Mouse (Mus musculus) adrenal gland, adult 2 months (tissue): ENCODE data around the gene Gm28053. TPM values are rescaled to one million over a fixed set of nuclear protein-coding genes. Genes with fewer than 3 reads are reported as not detected.
"Not testable (repeated sequence)": the region's sequence is repeated elsewhere in the genome, so short reads cannot be mapped to it uniquely, and the experiment has no call there.

Experiments used
- DNase-seq: peaks from one replicate; pipeline ENCODE4 v3.0.0; 2021
- long read RNA-seq: library from polyadenylated mRNA; stranded (forward); transcript quantifications from one replicate; pipeline ENCODE4 v2.0.0, GENCODE M21; 2021
- polyA plus RNA-seq: library from polyadenylated mRNA; depleted of rRNA; stranded (reverse); fragments of >200 nt; gene quantifications from 2 replicates; pipeline ENCODE4 v1.2.3, GENCODE M21; 2012; rRNA removed
- total RNA-seq, 2 experiments: library from RNA; stranded (reverse); gene quantifications; 2 replicates each; pipeline ENCODE4 v1.2.3; 2021

Gene Gm28053
- total RNA-seq = 10 to 100 TPM in 1 of 2 experiments, 1 to 10 TPM in 1; 6.9 to 11.5 TPM
- not detected in 2 replicates for polyA plus RNA-seq
- long read RNA-seq, partial matches to known transcripts = 0 of 2 reads
- long read RNA-seq, other reads (novel, unspliced or antisense) = 2 of 2 reads

- DNase-seq = no peak
Observed at GRCm38 (mm10) chr6:48718455-48718854, at the start of gene Gm28053, which contains the start of gene Gimap7. Gene Gm28053, plus strand, starts transcription at chr6:48718607. Gene Gimap7, plus strand, starts transcription at chr6:48718621.

GRCm38 (mm10) chr6:48669446-48669969 lies 48.9 kb upstream of the Gm28053 start:
- DNase-seq = no peak

DNA sequence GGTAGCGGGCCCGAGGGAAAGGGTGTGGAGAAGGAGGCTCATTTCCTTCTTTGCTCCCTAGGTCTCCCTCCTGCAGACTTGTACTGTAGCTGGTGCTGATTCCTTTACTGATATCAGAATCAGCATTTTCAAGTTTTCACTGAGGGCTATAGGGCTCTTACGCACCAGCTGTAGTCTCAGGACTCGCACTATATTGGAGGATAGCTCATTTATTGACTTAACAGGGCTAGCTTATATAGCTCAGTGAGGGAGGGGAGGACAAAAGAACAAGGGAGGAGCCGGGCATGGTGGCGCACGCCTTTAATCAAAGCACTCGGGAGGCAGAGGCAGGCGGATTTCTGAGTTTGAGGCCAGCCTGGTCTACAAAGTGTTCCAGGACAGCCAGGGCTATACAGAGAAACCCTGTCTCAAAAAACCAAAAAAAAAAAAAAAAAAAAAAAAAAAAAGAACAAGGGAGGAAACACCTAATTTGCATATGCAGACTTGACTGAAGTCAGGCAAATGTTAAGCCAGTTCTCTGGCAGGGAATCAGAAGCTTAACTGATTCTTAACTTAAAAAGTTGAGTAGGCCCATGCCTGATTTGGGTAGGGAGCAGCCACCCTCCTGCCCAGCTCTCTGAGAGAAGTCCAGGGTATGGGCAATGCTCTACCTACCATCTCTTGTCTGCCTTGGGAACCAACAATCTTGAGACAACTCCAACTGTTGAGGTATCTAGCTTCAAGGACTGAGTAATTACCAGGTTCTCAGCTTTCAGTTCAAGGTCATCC lies 43.9 kb upstream of the Gm28053 start:
- DNase-seq = no peak

GRCm38 (mm10) chr6:48675400-48675930 lies 42.9 kb upstream of the Gm28053 start:
- DNase-seq = no peak

DNA sequence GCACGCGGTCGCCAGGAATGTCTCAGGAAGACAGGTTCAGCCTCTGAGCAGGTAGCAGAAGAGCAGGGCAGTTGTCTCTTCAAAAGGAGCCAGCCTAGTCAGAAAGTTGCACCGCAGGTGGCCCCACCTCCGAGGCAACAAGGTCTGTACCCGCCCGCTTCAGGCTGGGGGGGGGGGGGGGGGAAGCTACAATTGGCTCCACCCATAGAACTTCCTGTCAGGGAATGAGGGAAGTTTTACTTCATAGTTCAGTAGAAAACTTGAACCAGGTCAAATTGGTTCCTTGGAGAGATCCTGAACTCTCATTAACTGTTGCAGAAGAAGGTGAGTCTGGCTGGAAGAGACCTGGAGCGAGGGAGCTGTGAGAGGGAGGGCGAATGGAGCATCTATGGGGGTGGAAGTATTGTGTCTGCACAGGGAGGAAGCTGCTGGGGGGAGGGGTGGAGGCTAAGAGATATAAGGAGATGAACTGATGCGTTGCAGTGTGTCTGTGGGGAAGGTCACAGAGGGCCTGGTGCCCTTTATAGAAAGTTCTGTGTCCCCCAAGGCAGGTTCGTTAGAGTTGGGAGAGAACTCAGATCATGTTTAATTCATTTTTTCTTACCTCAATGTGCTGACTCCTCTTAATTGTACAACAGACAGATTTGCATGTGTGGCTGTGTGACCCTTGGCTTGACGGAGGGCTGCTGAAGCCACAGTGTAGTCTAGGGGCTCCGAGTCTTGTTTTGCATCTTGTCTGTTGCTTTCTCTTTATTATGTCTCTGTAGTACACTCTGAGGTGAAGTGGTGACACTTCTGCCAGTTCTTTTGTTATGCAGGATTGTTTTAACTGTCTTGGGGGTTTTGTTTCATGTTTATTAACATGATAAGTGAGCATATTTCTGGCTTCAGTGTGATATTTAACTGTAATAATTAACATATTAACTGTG lies 42.2 kb upstream of the Gm28053 start, which contains the start of gene Gimap9:
Gimap9 (plus strand) TSS at position 199 of the 929 bp plus-strand sequence.
- peak; percentile 49 for DNase-seq

DNA sequence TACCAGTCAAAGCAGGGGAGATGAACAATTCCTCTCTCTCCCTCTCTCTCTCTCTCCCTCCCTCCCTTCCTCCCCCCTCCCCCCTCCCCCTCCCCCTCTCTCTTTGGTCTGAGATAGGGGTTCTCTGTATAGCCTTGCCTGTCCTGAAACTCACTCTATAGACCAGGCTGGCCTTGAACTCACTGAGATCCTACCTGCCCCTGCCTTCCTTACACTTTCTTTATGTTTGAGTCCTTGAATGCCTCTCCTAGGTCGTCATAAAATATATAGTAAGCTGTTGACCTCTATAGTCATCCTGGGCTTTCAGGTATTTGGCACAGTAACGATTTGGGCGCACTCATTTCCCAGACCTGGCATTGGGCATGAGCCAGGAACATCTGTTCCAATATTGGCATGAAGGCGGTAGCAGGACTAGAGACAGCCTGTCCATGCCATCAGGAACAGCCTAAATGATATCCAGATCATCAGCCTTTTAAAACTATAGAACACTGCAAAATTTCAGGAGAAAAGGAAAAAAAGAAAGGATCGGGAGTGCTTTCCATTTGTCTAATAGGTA lies 41.5 kb upstream of the Gm28053 start:
- no peak for DNase-seq

- no peak for DNase-seq
Observed at GRCm38 (mm10) chr6:48677492-48678345, 40.7 kb upstream of the Gm28053 start.

DNA sequence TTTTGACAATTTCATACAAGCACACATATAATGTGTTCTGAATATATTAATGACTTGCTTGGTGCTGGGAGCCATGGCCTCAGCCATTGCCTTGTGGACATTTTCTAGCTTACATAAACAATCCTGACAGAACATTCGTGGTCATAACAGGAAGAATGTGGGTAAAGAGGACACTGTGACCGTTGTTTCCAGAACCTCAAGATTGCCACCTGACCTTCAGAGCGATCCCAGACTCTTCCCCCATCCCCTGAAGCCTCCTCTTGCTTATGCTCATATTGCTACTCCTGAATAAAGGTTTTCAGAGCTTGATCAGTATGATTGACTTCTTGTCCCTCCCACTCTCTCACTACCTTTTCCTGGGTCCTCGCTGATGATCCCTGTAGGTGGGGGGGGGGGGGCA lies 40.0 kb upstream of the Gm28053 start:
- no peak for DNase-seq

GRCm38 (mm10) chr6:48679701-48680100 lies 38.7 kb upstream of the Gm28053 start:
- no peak for DNase-seq

DNA sequence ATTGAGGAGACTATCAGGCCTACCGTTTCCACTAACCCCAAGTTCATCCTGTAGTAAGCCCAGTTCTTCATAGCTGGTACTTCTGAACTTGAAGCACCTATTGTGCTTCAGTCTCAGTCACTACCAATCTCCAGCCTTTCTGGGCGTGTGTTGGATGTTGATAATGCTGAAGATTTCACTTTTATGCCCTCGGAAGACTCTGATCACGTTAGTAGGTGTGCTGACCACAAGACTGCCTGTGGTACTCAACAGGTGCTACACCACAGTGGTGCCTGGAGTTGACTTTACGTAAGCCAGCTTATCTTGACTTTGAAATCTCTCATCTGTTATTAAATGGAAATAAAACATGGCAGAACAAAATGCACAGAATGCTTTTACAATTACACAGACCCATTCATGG lies 38.0 kb upstream of the Gm28053 start:
- DNase-seq = no peak

DNA sequence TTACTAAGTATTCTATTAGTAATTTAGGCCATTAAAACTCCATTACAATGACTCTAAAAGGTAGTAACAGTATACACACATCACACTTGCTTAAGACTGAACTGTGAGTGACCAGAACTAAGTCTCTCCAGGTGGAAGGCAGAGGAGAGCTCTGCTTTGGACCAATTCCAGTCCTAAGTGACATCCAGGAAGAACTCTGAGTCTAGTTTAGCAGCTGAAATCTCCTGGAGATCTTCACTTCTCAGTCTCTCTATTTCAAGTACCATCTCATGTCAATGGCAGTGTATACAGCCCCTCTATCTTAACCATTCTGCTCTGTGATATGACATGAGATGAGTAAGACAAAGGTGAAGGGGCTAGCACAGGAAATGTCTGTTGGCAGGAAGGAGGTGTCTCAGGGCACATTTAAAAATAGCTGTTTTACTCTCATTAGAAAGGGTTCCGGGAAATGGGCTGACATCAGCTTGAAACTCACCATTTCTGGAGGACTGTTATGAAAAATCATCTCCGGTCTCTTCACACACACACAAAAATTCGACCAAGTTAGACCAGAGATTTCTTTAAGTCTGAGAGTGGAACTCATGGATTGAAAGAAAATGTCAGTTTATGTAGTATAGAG lies 36.8 kb upstream of the Gm28053 start:
- DNase-seq = no peak

- no peak for DNase-seq
Observed at GRCm38 (mm10) chr6:48682271-48682670, 36.1 kb upstream of the Gm28053 start.

- DNase-seq = not testable (repeated sequence)
Observed at GRCm38 (mm10) chr6:48683263-48683821, 35.1 kb upstream of the Gm28053 start.

DNA sequence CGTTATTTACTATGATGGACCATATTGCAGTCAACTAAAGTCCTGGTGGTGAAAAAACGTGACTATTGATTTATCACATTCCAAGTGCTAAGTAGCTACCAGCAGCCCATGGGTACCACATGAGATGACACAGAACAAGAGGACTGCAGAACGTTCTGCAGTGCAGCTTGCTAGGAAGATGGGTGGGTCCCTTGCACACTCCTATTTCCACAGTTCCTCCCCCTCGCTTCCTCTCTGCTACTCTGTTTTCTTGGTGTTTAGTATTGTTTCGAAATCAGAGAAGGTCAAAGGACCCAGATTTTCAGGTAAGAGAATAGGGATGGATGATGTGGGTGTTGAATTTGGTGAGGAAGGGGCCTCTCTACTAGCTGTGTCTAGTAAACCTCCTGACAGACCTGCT lies 34.1 kb upstream of the Gm28053 start, which contains the start of gene Gimap4:
Gimap4 (plus strand) TSS at position 231 of the 400 bp plus-strand sequence.
- DNase-seq = no peak

DNA sequence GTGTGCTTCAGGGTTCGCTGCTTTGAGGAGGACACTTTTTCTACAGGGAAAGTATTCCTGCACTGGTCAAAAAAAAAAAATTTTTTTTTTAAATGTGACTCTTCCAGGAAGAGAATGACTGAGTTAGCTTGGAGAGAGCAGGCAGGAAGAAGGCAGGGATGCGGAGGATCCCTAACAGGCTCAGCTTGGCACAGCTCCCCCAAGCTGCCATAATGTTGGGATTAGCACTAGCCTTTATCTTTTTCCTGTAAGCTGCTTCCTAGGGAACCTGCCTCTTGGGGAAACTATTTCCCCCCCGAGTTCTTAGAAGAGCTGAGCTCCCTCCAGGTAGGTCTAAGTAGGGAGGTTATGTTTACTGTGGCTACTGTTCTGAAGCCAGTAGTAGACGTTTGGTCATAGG lies 33.6 kb upstream of the Gm28053 start:
- no peak for DNase-seq

- DNase-seq = no peak
Observed at GRCm38 (mm10) chr6:48685251-48685650, 33.2 kb upstream of the Gm28053 start.

GRCm38 (mm10) chr6:48685694-48686665 lies 32.4 kb upstream of the Gm28053 start:
- no peak for DNase-seq

DNA sequence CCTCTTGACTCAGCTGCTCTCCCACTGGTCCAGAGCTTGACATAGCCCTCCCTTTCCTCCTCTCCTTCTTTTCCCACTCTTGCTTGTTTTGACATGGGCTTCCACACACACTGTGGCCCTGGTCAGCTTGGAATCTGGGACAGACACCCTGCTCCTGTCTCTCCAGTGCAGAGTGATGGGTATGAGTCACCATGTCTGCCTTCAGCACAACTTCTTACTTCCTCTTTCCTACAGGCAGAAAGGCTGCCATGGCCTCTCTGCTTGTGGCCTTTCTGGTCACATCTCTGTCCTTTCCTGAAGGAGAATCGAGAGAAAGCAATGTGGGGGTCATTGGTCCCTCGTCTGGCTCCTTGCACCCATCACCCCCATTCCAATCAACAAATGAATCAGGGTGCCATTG lies 31.3 kb upstream of the Gm28053 start:
- peak; percentile 31 for DNase-seq

DNA sequence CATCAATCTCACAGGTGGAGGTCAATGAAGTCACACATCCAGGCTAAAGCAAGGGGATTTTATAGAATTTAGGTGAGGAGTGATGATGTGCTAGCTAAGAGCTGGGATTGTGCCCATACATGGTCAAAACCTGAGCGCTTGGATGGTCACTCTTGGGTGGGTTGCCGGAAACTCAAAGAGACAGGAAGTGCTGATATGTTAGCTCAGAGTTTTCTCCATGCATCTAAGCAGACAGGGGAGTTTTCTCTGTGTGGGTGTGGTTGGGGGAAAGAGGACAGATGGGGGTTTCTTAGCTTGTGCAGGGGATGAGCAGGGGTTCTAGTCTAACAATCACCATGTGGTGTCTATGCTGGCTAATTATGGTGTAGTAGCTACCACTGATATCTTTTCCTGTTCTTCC lies 29.1 kb upstream of the Gm28053 start:
- DNase-seq = no peak
